Mouse (Mus musculus): Measurements from ENCODE around the gene Frrs1.

Gene Frrs1

DNA sequence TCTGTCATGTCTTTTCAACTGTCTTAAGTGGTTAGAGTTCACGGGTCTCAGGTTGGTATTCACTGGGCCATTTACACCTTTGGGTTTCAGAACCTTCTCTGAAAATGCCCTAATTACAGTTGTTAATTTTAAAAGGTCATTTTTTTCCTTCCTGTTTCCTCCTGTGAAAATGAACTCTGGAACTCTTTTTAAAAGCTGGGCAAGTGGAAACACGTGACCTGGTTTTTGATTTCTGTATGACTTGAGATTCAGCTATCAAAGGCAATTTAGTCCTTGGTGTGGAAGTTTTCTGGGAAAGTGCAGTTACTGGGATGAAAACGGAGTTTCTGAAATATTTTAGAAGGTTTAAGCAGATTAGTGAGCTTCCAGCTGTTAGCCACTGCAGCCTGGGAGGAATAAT lies 11.1 kb downstream of the Frrs1 start:
- POLR2A ChIA-PET = interaction anchor here in 2 of 4 experiments (0.9 to 4.8 kb wide), 6 partner anchors 9 to 34 kb away, joined by 3 to 24 read pairs (median 4); partner anchors contain the start of gene Frrs1 (in 1 of the 2)
- CTCF ChIA-PET = no interaction called here

DNA sequence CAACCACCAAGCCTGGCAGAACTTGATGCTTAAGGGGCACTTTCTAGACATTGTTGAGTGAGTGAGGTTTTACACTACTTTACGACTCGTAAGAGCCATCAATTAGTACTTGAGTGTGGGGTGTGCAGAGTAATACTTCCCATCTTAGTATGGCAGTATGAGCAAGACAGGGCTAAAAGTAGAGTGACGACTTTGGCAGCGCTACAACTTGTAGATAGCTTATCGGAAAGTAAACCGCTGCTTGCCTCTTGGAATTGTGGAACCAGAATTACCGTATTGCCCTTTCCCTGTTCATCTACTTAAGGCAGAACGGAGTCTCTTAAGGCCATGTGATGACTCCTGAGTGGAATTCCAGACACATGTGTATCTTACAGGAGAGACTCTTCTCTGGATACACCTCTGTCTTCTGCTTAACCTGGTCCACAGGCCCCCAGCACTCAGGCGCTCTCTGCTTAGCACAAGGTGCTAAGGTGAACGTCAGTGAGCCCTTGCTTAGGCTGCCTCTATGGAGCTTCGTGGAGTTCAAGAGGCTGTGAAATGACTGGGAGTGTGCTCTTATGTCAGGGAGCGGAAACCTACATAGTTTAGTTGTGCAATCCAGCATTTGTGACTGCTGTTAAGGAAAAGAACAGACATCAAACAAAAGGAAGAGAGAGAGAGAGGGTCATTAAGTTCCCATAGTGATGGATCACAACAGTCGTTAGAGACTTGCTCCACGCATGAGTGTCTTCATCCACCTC lies 23.1 kb downstream of the Frrs1 start:
- POLR2A ChIA-PET = interaction anchor here in 1 of 4 experiments (1.0 kb wide), 1 partner anchor 12 kb away, joined by 4 read pairs; no protein-coding TSS in a partner anchor
- CTCF ChIA-PET = interaction anchor here in 1 of 4 experiments (0.8 kb wide), 1 partner anchor 21 kb away, joined by 5 read pairs; no protein-coding TSS in a partner anchor

DNA sequence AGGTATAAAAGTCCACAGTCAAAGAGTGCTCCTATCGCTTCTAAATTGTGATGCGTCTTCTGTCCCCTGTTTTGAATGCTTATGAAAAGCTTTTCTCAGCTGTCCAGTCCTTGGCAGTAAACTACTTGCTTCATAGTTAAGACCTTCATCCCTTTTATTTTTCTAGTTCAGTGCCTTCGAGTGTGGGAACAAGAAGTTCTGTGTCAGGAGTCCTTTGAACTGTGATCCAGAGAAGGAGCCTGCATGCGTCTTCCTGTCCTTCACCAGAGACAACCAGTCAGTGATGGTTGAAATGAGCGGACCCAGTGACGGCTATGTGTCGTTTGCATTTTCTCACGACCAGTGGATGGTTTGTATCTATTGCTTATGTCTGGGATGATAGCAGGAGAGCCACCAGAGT lies 25.7 kb downstream of the Frrs1 start:
- CTCF ChIA-PET = no interaction called here
- POLR2A ChIA-PET = no interaction called here

DNA sequence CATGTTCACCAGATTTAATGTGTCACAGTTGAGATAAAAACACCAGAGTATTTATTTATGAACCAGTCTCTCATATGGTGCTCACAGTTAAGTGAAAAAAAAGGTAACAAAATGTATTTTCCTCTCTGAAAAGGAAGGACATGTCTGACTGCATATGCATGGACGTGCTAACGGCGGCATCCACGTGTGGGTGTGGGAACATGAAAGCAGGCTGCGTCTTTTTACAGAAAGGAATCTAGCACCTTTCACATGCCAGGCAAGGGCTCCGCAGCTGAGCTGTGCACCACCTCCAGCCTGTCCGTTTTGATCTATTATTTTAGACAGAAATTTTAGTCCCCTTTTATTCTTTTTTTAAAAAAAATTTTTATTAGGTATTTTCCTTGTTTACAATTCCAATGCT lies 30.1 kb downstream of the Frrs1 start:
- CTCF ChIA-PET = no interaction called here

DNA sequence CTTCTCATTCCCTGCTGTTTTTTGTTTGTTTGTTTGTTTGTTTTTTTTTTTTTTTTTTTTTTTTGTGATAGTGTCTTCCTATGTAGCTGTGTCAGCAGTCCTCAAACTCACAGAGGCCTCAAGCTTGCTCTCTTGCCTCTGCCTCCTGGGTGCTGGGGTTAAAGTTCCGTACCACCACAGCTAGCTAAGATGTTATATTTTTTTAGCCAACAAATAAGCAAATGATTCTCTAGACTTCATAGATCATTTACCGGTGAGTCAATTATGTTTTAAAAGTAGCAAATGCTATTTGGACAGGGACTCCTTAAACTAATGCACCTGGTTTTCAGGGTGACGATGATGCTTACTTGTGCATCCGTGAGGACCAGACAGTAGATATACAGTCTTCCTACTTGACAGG lies 31.3 kb downstream of the Frrs1 start:
- POLR2A ChIA-PET = interaction anchor here in 1 of 4 experiments (0.6 kb wide), 1 partner anchor 810 kb away, joined by 3 read pairs; no protein-coding TSS in a partner anchor
- CTCF ChIA-PET = no interaction called here

More for the DNA sequence above, 30.1 kb downstream of the Frrs1 start:
- POLR2A ChIA-PET = interaction anchor here in 1 of 4 experiments (0.6 kb wide), 2 partner anchors 29 to 247 kb away, joined by 3 to 8 read pairs; no protein-coding TSS in a partner anchor

DNA sequence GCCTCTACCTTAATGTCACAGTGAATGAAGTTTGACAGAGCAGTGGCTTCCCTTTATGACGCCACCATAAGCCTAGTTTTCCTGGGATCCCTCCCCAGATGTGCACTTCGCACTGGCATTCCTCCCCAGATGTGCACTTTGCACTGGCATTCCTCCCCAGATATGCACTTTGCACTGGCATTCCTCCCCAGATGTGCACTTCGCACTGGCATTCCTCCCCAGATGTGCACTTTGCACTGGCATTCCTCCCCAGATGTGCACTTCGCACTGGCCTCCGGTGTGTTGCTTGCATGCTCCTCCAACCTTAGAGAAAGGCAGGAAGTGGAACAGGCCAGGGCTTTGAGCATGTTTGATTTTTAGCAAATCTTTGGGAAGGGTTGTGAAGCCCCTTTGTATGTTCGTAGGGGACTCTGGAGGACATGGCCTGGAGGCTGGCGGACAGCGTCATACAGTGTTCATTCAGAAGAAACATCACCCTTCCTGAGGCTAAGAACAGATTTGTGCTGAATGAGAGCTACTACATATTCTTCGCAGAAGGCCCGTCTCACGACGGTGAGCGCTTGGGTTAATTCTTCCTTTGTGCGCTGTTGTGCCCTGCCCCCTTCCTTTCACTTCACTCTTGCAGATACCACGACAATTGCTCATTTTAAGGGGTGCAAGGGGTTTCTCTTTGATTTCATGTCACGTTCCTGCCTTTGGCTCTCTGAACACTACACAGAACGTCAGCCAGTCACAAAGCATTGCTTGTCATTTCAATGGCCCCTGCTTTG lies 32.4 kb downstream of the Frrs1 start:
- CTCF ChIA-PET = no interaction called here
- POLR2A ChIA-PET = no interaction called here

DNA sequence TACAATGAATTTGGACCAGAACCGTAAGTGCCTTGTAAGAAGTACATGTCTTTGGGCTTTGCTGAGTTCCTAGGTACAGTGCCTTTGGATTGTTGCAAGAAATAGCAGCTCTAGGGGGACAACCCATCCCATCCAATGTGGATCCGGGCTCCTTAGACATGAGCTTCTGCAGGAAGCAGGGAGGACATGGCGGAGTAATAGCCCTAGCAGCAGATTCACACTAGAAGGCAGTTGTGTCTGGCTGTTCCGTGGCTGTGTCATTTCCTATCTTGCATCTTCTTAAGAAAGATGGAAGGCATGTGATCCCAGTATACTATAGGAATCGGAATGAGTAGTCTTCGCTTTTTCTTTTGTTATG lies 32.9 kb downstream of the Frrs1 start:
- POLR2A ChIA-PET = interaction anchor here in 2 of 4 experiments (0.6 to 0.8 kb wide), 2 partner anchors 32 to 166 kb away, joined by 3 read pairs; partner anchors contain the start of gene Frrs1 (in 1 of the 2)
- CTCF ChIA-PET = no interaction called here

DNA sequence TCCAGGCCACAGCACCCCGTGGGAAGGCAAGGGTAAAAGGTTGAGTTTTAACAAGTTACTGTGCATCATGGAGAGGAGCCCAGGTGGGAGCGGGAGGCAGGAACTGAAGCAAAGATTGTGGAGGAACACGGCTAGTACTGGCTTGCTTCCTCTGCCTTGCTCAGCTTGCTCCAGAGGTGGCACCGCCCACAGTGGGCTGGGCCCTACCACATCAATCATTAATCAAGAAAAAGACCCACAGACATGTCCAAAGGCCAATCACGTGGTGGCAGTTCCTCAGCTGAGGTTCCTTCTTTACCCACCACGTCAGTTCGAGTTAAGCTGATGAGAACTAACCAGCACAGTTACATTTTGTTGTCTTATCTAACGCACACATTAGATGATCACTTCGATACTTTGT lies 33.6 kb downstream of the Frrs1 start:
- POLR2A ChIA-PET = interaction anchor here in 1 of 4 experiments (0.7 to 0.8 kb wide), 2 partner anchors 33 to 557 kb away, joined by 3 read pairs; partner anchors contain the start of gene Frrs1
- CTCF ChIA-PET = no interaction called here

DNA sequence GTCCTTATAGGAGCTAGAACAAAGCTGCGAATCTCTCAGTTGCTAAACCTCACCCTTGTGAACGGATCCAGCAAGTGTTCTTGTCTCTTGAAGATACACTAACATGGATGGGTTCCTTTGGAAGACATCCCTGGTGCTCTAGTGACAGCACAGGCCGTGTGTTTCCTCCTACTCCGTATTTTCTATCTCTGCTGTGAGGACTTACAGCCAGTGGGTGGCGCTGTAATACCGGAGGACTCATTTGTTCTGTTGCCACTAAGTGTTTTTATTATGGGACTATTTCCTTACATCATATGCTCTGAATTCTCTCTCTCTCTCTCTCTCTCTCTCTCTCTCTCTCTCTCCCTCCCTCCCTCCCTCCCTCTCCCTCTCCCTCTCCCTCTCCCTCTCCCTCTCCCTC lies 44.9 kb downstream of the Frrs1 start:
- ChIA-PET CTCF (no interaction called here), POLR2A (no interaction called here)

DNA sequence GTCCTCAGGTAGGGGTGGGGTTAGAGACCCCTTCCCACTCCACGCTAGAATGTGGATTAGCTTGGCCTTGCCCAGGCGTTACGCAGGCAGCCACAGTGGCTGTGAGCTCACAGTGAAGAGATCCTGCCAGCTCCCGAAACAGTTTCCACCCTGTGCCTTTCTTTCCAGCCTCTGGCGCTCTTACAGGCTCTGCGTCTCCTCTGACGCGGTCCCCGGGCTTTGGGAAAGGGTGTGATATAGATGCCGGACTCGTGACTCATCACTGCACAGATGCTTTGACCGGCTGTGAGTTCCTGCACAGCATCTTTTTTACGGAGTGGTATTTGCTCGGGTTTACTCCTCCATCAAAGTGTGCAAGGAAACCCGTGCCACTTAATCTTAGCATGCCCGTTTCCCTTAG lies 46.6 kb downstream of the Frrs1 start:
- POLR2A ChIA-PET = interaction anchor here in 1 of 4 experiments (1.1 kb wide), 1 partner anchor 70 kb away, joined by 4 read pairs; no protein-coding TSS in a partner anchor
- CTCF ChIA-PET = interaction anchor here in 1 of 4 experiments (0.7 kb wide), 1 partner anchor 79 kb away, joined by 4 read pairs; no protein-coding TSS in a partner anchor

DNA sequence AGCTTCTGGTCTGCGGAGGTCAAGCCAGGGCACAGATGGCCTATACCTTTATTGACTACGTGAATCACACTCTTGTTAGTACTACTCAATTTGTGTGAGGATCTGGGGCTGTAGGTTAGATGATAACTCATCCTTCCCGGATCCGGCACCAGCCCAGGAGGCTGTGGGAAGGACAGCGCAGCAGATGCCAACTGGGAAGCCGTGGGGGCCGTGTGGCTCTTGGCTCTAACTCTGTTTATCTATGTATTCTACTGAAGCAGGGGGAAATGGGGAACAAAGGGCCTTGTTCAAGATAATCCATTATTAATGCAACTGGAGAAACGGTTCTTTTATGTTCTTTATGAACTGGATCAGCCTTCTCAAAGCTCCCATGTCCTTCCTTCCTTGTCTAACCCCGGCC lies 47.3 kb downstream of the Frrs1 start:
- POLR2A ChIA-PET = interaction anchor here in 1 of 4 experiments (1.1 kb wide), 1 partner anchor 71 kb away, joined by 4 read pairs; no protein-coding TSS in a partner anchor
- CTCF ChIA-PET = no interaction called here

DNA sequence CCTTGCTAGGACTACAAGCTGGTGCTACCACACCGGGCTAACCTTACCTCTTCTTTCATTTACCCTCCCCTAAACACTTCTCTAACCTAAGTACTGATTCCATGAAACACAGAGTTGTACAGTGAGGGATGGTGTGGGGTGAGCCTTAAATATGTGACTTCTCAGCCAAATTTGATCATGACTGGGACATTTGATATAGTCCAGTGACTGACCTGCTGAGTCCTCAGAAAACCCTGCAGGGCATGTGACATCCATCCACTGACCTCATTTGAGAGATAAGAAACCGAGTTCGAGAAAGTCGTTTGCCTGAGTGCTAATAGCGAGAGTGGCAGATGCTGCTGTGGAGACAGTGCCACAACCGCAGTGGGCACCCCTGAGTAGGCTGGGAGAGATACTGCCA lies 55.1 kb downstream of the Frrs1 start:
- ChIA-PET POLR2A (no interaction called here), CTCF (no interaction called here)

DNA sequence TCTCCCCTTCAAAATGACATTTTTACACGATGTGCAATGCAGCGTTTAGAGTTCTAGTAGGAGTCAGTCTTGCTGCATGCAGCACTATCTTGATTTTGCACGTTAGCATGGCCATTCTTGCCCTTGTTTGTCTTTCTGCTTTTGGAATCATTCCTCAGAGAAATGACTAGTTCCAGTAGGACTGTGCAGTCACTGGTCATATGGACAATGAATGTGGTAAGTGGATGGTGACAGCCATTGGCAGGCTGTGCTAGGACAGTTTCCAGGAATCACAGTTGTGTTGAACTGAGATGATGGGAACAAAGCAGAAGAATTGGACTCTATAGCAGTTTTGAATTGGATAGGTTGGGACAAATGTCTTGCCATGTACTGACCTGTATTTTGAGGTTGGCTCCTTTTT lies 55.7 kb downstream of the Frrs1 start:
- ChIA-PET POLR2A (no interaction called here), CTCF (no interaction called here)

DNA sequence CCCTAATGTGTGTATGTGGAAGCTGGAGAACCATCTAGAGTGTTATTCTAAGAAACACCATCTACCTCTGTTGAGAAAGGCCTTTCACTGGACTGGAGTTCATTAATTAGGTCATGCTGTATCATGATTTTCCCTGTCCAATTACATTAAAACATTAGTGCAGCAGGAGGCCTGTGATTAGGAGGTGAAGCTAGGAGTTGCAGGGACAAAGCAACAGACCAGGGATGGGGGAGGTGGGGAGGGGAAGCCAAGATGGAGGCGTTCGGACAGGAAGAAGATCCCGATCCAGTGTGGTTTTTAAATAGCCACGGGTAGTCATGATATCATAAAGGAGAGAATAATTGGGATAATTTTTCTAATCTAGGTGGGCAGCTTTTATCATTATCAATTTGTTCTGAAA lies 57.8 kb downstream of the Frrs1 start:
- POLR2A ChIA-PET = no interaction called here
- CTCF ChIA-PET = no interaction called here

DNA sequence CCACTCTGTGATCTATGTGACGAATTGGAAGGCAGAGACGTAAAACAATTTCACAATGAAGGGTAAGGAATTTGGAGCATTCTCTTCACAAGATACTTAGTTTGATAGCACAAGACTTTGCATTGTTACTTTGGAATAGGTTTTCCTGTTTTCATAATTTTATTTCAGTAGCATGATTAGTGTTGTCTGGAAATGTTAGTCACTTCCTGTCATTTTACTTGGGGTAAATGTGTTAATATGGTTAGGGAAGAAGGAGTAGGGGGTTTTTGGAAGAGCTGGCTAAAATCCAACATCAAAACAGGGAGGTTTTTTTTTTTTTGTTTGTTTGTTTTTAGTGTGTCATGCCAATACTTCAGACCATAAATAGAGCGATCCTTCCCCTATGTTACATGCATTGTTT lies 62.3 kb downstream of the Frrs1 start:
- ChIA-PET CTCF (no interaction called here), POLR2A (no interaction called here)

DNA sequence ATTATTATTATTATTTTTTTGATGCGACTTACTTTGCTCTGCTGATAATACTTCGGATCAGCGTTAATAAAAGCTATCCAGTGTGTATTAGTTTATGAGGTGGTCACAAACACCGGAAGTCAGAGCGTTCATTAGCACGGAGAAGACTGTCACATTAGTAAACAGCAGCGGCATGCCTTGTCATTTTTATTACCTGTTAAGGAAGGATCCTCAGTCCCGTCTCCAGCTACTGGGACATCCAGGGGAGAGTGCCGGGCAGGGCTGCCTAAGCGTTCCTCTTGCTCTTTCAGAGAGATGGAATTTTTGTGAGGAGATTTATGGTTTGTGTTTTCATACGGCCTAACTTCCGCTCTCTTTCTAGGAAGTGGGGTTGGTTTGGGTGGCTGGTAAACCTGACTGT lies 63.8 kb downstream of the Frrs1 start:
- POLR2A ChIA-PET = no interaction called here
- CTCF ChIA-PET = interaction anchor here in 1 of 4 experiments (0.6 kb wide), 1 partner anchor 499 kb away, joined by 3 read pairs; no protein-coding TSS in a partner anchor

DNA sequence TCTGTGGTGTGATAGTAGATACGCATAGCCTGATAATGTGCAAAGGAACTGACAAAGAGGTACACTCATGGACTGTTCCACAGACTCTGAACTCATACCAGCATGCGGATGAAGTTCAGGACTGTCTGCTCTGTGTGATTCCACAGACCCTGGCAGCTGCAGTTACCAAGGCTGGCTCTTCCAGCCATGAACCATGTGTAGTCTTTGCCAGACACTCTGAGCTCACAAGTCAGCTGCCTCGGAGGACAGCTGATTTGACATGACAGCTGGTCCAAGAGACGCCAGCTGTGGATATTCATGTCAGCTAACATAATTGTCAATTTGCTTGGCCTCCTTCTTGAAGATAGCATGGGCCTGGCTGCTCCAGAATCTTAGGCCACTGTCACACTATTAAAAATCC lies 69.7 kb downstream of the Frrs1 start:
- POLR2A ChIA-PET = interaction anchor here in 1 of 4 experiments (0.7 kb wide), 1 partner anchor 307 kb away, joined by 3 read pairs; no protein-coding TSS in a partner anchor
- CTCF ChIA-PET = no interaction called here

DNA sequence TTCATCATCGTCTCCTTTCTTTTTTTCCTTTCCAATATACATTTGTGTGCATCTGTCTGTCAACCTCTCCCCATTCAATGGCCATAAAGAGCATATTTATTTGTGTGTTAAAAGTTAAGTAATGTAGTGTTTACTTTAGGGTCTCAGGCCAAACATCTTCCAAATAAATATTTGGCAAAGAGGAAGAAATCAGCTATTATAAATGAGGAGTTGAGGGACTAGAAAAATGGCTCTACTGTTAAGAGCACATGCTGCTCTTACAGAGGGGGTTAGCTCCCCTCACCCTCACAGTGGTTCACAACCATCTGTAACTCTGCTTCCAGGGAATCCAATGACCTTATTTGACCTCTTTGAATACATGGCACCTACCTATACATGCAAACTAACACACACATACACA lies 73.9 kb downstream of the Frrs1 start:
- POLR2A ChIA-PET = no interaction called here

DNA sequence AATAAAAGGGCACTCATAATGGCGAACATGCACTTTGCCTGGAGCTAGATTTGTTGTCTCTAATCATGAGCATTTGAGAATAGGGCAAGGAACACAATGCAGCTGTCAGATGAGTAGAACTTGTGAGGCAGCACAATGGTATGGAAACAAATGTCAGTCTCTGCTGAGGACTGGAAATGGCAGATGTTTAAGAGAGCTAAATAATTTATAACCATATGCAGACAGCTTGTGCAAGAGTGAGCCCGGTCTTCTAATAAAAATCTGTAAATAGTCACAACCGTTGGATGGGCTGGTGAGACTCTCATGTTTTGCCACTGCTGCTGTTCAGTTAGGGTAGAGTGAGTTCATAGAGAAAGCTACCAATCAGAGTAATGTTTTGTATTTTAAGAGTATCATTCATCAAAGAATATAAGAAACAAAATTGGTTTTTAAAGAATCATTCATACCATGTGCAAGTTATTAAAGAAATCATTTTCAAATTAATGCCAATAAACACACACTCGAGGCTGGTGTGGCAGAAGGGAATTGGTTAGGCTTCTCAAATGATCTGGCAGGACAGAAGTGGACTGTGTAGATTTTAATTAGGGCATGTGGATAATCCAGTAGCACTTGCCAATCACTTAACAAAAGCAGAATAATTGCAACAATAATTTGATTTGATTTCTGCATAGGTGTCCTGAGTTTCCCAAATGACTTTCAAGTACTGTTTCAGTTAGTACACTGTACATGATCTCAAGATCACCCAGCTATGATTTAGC lies 77.8 kb downstream of the Frrs1 start:
- ChIA-PET CTCF (no interaction called here), POLR2A (no interaction called here)

More for the DNA sequence above, 73.9 kb downstream of the Frrs1 start:
- CTCF ChIA-PET = no interaction called here

Measured in embryonic stem cell, embryonic (primary cell).